Mouse (Mus musculus) myocyte (in vitro differentiated cells): Measurements from ENCODE around the gene Acer1. TPM values are rescaled to one million over a fixed set of nuclear protein-coding genes. Genes with fewer than 3 reads are reported as not detected.
"Not testable (repeated sequence)": the region's sequence is repeated elsewhere in the genome, so short reads cannot be mapped to it uniquely, and the experiment has no call there.

Experiments
- H3K27me3 ChIP-seq: one replicate; pipeline ENCODE4 v1.6.1; 2011; ENCODE audit not compliant: control insufficient read depth, insufficient read depth, insufficient read length
- H3K36me3 ChIP-seq: one replicate; pipeline ENCODE4 v1.6.1; 2011; ENCODE audit not compliant: control insufficient read depth, insufficient read depth
- H3K4me2 ChIP-seq: one replicate; pipeline ENCODE4 v1.6.1; 2011; ENCODE audit warnings: low read depth, control low read depth
- H3K4me3 ChIP-seq: one replicate; pipeline ENCODE4 v1.5.1; 2011; ENCODE audit warnings: mild to moderate bottlenecking, control low read depth, moderate library complexity
- H3K79me2 ChIP-seq: one replicate; pipeline ENCODE4 v1.6.1; 2011; ENCODE audit not compliant: control insufficient read depth, insufficient read depth
- H3ac ChIP-seq: one replicate; pipeline ENCODE4 v1.6.1; 2011; ENCODE audit not compliant: control insufficient read depth, insufficient read length
- CEBPB ChIP-seq: IDR thresholded peaks from 2 replicates; pipeline ENCODE4 v1.6.1; 2011; ENCODE audit warnings: mild to moderate bottlenecking, moderate library complexity; ENCODE audit not compliant: poor library complexity, insufficient read depth, severe bottlenecking
- E2F4 ChIP-seq: IDR thresholded peaks from one replicate; pipeline ENCODE4 v1.6.1; 2011; ENCODE audit warnings: mild to moderate bottlenecking, control low read depth, moderate library complexity; ENCODE audit not compliant: insufficient read depth
- MAX ChIP-seq: IDR thresholded peaks from one replicate; pipeline ENCODE4 v1.6.1; 2011; ENCODE audit warnings: low read depth, mild to moderate bottlenecking, control low read depth
- MYOD1 ChIP-seq, 3 experiments: IDR thresholded peaks; one replicate each; pipeline ENCODE4 v1.6.1; 2011; ENCODE audit warnings: control low read depth in 2 of 3, low read depth in 2 of 3, mild to moderate bottlenecking in 2 of 3, moderate library complexity in 1 of 3; ENCODE audit not compliant: insufficient read length in 2 of 3, control insufficient read depth in 1 of 3
- MYOG ChIP-seq, 3 experiments: IDR thresholded peaks; one replicate each; pipeline ENCODE4 v1.6.1; 2011; ENCODE audit warnings: control low read depth in 2 of 3, low read depth in 2 of 3, mild to moderate bottlenecking in 2 of 3; ENCODE audit not compliant: insufficient read length in 2 of 3, control insufficient read depth in 1 of 3, insufficient read depth in 1 of 3
- POLR2A ChIP-seq: IDR thresholded peaks from one replicate; pipeline ENCODE4 v1.6.1; 2011; ENCODE audit warnings: low read depth, mild to moderate bottlenecking, control low read depth, moderate library complexity; ENCODE audit not compliant: insufficient read length
- POLR2AphosphoS2 ChIP-seq: IDR thresholded peaks from one replicate; pipeline ENCODE4 v1.6.1; 2011; ENCODE audit warnings: low read depth, control low read depth; ENCODE audit not compliant: insufficient read length
- REST ChIP-seq: IDR thresholded peaks from one replicate; pipeline ENCODE4 v1.6.1; 2011; ENCODE audit warnings: mild to moderate bottlenecking, control low read depth, moderate library complexity; ENCODE audit not compliant: insufficient read depth, insufficient read length
- SRF ChIP-seq: IDR thresholded peaks from one replicate; pipeline ENCODE4 v1.6.1; 2011; ENCODE audit warnings: low read depth; ENCODE audit not compliant: control insufficient read depth, insufficient read length
- TCF12 ChIP-seq: IDR thresholded peaks from one replicate; pipeline ENCODE4 v1.6.1; 2011; ENCODE audit warnings: mild to moderate bottlenecking, control low read depth; ENCODE audit not compliant: poor library complexity, insufficient read depth, severe bottlenecking
- TCF3 ChIP-seq: IDR thresholded peaks from one replicate; pipeline ENCODE4 v1.6.1; 2011; ENCODE audit warnings: low read depth, control low read depth; ENCODE audit not compliant: insufficient read length
- USF1 ChIP-seq: IDR thresholded peaks from one replicate; pipeline ENCODE4 v1.6.1; 2011; ENCODE audit warnings: low read depth, mild to moderate bottlenecking, control low read depth, moderate library complexity
- polyA plus RNA-seq: library from polyadenylated mRNA; unstranded; fragments of >200 nt; fragmentation: generic; extraction: Trizol; gene quantifications from one replicate; pipeline ENCODE4 v1.2.1, GENCODE M21; 2012; ENCODE audit warnings: missing spikeins

Gene Acer1
- polyA plus RNA-seq, 1 experiment = not detected

DNA sequence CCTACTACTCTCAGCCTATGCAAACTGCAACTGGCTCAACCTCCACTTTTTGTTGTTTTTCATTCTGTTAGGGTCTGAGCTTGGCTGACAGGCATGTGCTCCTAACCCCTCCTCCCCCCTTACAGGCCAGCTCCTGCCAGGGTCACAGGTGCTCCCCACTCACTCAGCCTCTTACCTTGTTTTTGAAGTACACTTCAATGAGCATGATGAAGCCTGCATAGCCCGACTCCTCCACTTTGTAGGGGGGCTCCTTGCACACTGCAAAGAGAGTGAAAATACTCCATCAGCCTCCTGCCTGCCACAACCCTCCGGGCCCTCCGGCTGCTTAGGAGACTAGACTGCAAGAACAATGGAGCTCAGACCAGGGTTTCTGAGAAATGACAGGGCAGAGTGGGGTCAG, 62.2 kb downstream of the Acer1 start:
- no peak overlapping the region for H3K4me2 ChIP-seq
- peaks cover 4% of the 10 kb centered on the region for H3K79me2 ChIP-seq
- H3K27me3 ChIP-seq = no peaks in the 10 kb centered on the region
- peaks cover 9% of the 10 kb centered on the region for H3K36me3 ChIP-seq
- no peak for TF ChIP-seq USF1
- TF ChIP-seq E2F4 = no peak
- TF ChIP-seq MAX = no peak
- TF ChIP-seq TCF12 = no peak
- TF ChIP-seq POLR2A = no peak
- TF ChIP-seq MYOD1 (IDR thresholded peaks at IDR 0.05; ENCODE audit: control insufficient read depth in 1 of 3, insufficient read length in 2 of 3, low read depth in 2 of 3) = no peak
- no peak for TF ChIP-seq REST
- TF ChIP-seq MYOG (IDR thresholded peaks at IDR 0.05; ENCODE audit: control insufficient read depth in 1 of 3, insufficient read depth in 1 of 3, insufficient read length in 2 of 3, low read depth in 2 of 3) = no peak
- TF ChIP-seq TCF3 = no peak
- no peak for TF ChIP-seq POLR2AphosphoS2
- TF ChIP-seq SRF = no peak
- TF ChIP-seq CEBPB = no peak
- H3ac ChIP-seq = no peak overlapping the region
- no peak overlapping the region for H3K4me3 ChIP-seq

DNA sequence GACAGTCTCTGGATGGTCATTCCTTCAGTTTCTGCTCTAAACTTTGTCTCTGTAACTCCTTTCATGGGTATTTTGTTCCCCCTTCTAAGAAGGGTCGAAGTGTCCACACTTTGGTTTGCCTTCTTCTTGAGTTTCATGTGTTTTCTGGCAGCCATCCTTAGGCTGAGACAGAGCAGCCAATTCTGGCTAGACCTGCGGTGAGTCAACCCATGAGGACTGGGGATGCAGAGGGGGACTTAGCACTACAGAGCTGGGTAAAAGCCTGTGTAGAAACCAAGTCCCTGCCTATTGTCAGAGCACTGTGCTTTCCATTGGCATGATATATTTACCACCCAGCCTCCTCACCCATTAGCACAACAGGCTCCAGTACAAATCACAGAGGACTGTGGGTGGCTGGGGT, 64.8 kb downstream of the Acer1 start:
- Histone ChIP-seq H3K4me3 (no peak overlapping the region), H3K36me3 (no peaks in the 10 kb centered on the region), H3K4me2 (no peak overlapping the region), H3K79me2 (peaks cover 4% of the 10 kb centered on the region), H3K27me3 (no peaks in the 10 kb centered on the region), H3ac (no peak overlapping the region)
- no peak for TF ChIP-seq POLR2AphosphoS2
- no peak for TF ChIP-seq CEBPB
- no peak for TF ChIP-seq USF1
- no peak for TF ChIP-seq TCF12
- no peak for TF ChIP-seq SRF
- no peak for TF ChIP-seq REST

DNA sequence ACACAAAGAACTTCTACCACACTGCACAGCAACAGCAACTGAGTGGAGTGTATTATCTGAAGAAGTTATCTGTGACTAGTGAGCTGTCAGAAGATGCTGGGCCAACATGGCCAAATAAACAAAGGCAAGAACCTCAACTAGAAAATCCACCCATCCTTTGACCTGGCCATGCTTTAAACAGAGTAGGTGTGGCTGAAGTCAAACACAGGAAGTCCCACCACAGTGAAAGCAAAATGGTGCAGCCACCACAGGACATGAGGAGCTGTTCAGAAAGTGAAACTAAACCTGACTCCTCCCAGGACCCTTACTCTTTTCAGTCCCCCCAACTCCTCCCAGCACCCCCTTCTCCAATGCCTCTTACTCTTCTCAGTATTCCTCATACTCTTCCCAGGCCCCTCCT, 68.5 kb downstream of the Acer1 start:
- Histone ChIP-seq H3K4me3 (no peak overlapping the region), H3K27me3 (no peaks in the 10 kb centered on the region), H3K79me2 (peaks cover 4% of the 10 kb centered on the region), H3K4me2 (no peak overlapping the region), H3K36me3 (peaks cover 3% of the 10 kb centered on the region), H3ac (no peak overlapping the region)
- no peak for TF ChIP-seq MYOG (IDR thresholded peaks at IDR 0.05; ENCODE audit: control insufficient read depth in 1 of 3, insufficient read depth in 1 of 3, insufficient read length in 2 of 3, low read depth in 2 of 3)

DNA sequence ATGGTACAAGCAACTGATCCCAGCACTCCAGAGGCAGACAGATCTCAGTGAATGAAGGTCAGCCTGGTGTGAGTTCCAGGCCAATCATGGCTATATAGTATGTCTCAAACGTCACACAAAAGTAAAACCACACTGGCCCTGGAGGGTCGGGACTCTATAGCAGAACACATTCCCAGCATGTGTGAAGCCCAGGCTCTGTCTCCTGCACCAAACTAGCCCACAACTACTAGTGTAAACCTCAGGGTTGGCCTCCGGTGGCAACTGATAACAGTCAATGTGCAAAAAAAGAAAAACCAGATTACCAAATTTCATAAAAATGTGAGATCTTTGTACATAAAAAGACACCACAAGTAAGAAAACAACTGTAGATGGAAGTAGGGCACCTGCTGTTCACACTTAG, 68.9 kb downstream of the Acer1 start:
- Histone ChIP-seq H3K4me2 (no peak overlapping the region), H3K79me2 (peaks cover 4% of the 10 kb centered on the region), H3K4me3 (no peak overlapping the region), H3ac (no peak overlapping the region), H3K27me3 (no peaks in the 10 kb centered on the region), H3K36me3 (peaks cover 3% of the 10 kb centered on the region)
- TF ChIP-seq E2F4 (no peak), MYOD1 (IDR thresholded peaks at IDR 0.05; ENCODE audit: control insufficient read depth in 1 of 3, insufficient read length in 2 of 3, low read depth in 2 of 3) (no peak), TCF12 (no peak), POLR2AphosphoS2 (no peak), SRF (no peak), REST (no peak), MAX (no peak), CEBPB (no peak), USF1 (no peak)

DNA sequence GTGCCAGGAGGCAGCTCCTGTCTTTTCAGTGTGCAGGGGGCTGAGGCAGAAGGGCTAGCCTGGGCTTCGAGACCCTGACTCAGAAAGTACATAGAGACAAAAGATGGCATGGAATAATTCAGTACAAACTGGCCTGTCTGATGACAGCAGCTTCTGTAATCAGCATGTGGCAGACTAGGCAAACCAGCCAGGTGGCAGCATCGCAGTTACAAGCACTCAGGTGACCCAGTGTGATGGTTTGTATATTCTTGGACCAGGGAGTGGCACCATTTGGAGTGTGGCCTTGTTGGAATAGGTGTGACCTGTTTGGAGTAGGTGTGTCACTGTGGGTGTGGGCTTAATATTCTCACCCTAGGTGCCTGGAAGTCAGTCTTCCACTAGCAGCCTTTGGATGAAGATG, 72.2 kb downstream of the Acer1 start:
- H3K4me2 ChIP-seq, H3ac ChIP-seq, H3K4me3 ChIP-seq, H3K79me2 ChIP-seq, H3K36me3 ChIP-seq, H3K27me3 ChIP-seq: not testable (repeated sequence)

DNA sequence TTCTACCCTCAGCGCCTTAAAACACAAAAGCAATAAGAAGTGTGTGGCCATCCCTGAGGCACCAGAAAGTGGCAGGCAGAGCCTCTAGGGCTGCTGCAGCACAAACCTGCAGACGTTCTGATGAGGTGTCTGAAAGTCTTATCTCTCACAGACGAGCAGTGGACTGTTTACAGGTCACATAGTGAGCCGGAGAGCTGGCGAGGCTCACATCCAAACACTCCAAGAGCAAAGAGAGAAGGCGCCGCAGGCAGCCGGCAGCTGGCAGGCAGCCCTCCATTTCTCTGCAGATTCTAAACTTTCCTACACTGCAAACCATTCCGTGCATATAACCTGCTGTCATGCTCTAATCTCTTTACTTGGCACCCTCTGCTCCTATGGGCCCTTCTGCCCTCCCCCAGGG, 74.0 kb downstream of the Acer1 start:
- H3K79me2 ChIP-seq = peaks cover 4% of the 10 kb centered on the region
- no peak overlapping the region for H3K4me3 ChIP-seq
- H3K36me3 ChIP-seq = peaks cover 3% of the 10 kb centered on the region
- TF ChIP-seq CEBPB (no peak), REST (no peak), POLR2AphosphoS2 (no peak), TCF3 (no peak), MYOD1 (IDR thresholded peaks at IDR 0.05; ENCODE audit: control insufficient read depth in 1 of 3, insufficient read length in 2 of 3, low read depth in 2 of 3) (no peak), MAX (no peak), TCF12 (no peak), E2F4 (no peak), SRF (no peak), POLR2A (no peak), MYOG (IDR thresholded peaks at IDR 0.05; ENCODE audit: control insufficient read depth in 1 of 3, insufficient read depth in 1 of 3, insufficient read length in 2 of 3, low read depth in 2 of 3) (no peak), USF1 (no peak)
- no peak overlapping the region for H3ac ChIP-seq
- no peak overlapping the region for H3K4me2 ChIP-seq
- H3K27me3 ChIP-seq = no peaks in the 10 kb centered on the region
